Mouse (Mus musculus) stomach, postnatal 0 days (tissue): Measurements from ENCODE around the gene Sox6. TPM values are rescaled to one million over a fixed set of nuclear protein-coding genes. Genes with fewer than 3 reads are reported as not detected.

Source experiments
- ATAC-seq: fragments of 200-750 bp; cut with Nextera tagmentation; 2 replicates; pipeline ENCODE4 v1.8.0; 2017; ENCODE audit not compliant: low FRiP score, low TSS enrichment
- DNase-seq: peaks from one replicate; pipeline ENCODE4 v3.0.0-alpha.2; 2016; ENCODE audit warnings: low spot score
- H3K27ac ChIP-seq: fragments of 300-500 bp; sonication (generic); replicated peaks from 2 replicates; pipeline ENCODE4 v1.5.1; 2014; ENCODE audit warnings: mild to moderate bottlenecking, control low read depth
- H3K27me3 ChIP-seq: fragments of 300-500 bp; sonication (generic); 2 replicates; pipeline ENCODE4 v1.6.1; 2014; ENCODE audit warnings: low read length; ENCODE audit not compliant: control insufficient read depth, insufficient read depth
- H3K36me3 ChIP-seq: fragments of 300-500 bp; sonication (generic); 2 replicates; pipeline ENCODE4 v1.6.1; 2014; ENCODE audit warnings: low read length, mixed read lengths; ENCODE audit not compliant: control insufficient read depth, insufficient read depth
- H3K4me1 ChIP-seq: fragments of 300-500 bp; sonication (generic); replicated peaks from 2 replicates; pipeline ENCODE4 v1.6.1; 2014; ENCODE audit warnings: antibody characterized with exemption; ENCODE audit not compliant: control insufficient read depth, insufficient read depth
- H3K4me2 ChIP-seq: fragments of 300-500 bp; sonication (generic); replicated peaks from 2 replicates; pipeline ENCODE4 v1.6.1; 2014; ENCODE audit warnings: low read depth, mild to moderate bottlenecking, control low read depth, moderate library complexity
- H3K4me3 ChIP-seq: fragments of 300-500 bp; sonication (generic); 2 replicates; pipeline ENCODE4 v1.5.1; 2014; ENCODE audit warnings: low read depth, low read length, control low read depth
- H3K9ac ChIP-seq: fragments of 300-500 bp; sonication (generic); 2 replicates; pipeline ENCODE4 v1.6.1; 2014; ENCODE audit warnings: mild to moderate bottlenecking, low read length, control low read depth, mixed read lengths
- H3K9me3 ChIP-seq: fragments of 300-500 bp; sonication (generic); 2 replicates; pipeline ENCODE4 v1.6.1; 2016; ENCODE audit warnings: low read length; ENCODE audit not compliant: control insufficient read depth
- CTCF ChIP-seq: IDR thresholded peaks from 2 replicates; pipeline ENCODE4 v1.5.1; 2016; ENCODE audit warnings: antibody characterized with exemption, low read depth, mild to moderate bottlenecking, moderate library complexity
- EP300 ChIP-seq: optimal IDR thresholded peaks from 2 replicates; pipeline ENCODE3; 2016; ENCODE audit warnings: antibody characterized with exemption
- WGBS: fragments of 180-500 bp; shearing (Covaris S2); extraction: QIAGEN DNeasy Blood & Tissue Kit; methylation state at CpG from one replicate; pipeline ENCODE4 v1.1.7; 2014; 5-methylcytosine and 5-hydroxymethylcytosine counted together
- polyA plus RNA-seq: library from polyadenylated mRNA; unstranded; fragments of >200 nt; fragmentation: Nextera tagmentation; extraction: Ambion mirVana; gene quantifications from 2 replicates; pipeline ENCODE4 v1.2.1, GENCODE M21; 2015

Gene Sox6
- polyA plus RNA-seq, 1 experiment from 2014 or later = 28.7 TPM

GRCm38 (mm10) chr7:115476881-115477665, 561.5 kb downstream of the Sox6 start:
- TF ChIP-seq CTCF (no peak), EP300 (no peak)
- no peaks in the 10 kb centered on the region for H3K27me3 ChIP-seq
- H3K9me3 ChIP-seq = no peaks in the 10 kb centered on the region
- 47% methylated on average over 13 of the region's 13 CpGs for WGBS
- no peak overlapping the region for H3K4me3 ChIP-seq
- ATAC-seq (no peak), DNase-seq (no peak)
- no peaks in the 10 kb centered on the region for H3K36me3 ChIP-seq
- H3K9ac ChIP-seq = no peak overlapping the region
- peak overlapping the region; percentile 13; the same call in 1 of the 2 replicates for H3K27ac ChIP-seq
- peaks cover 4% of the 10 kb centered on the region; the same call in 1 of the 2 replicates for H3K4me1 ChIP-seq
- no peak overlapping the region for H3K4me2 ChIP-seq

- no peak for DNase-seq
- TF ChIP-seq EP300 (no peak), CTCF (no peak)
- no peak overlapping the region for H3K9ac ChIP-seq
- H3K27ac ChIP-seq = 0 out of 2 replicates have a peak overlapping the region, but pooled peaks have one; percentile 40
- 73% methylated on average over 6 of the region's 6 CpGs for WGBS
- peaks cover 4% of the 10 kb centered on the region; the same call in 1 of the 2 replicates for H3K4me1 ChIP-seq
- ATAC-seq = no peak
- no peak overlapping the region for H3K4me3 ChIP-seq
- no peak overlapping the region for H3K4me2 ChIP-seq
- H3K27me3 ChIP-seq = no peaks in the 10 kb centered on the region
- H3K9me3 ChIP-seq = no peaks in the 10 kb centered on the region
- H3K36me3 ChIP-seq = no peaks in the 10 kb centered on the region
Measured at GRCm38 (mm10) chr7:115475176-115475575, 563.4 kb downstream of the Sox6 start.

GRCm38 (mm10) chr7:115474115-115474514, 564.5 kb downstream of the Sox6 start:
- no peak overlapping the region; the same call in 1 of the 2 replicates for H3K27ac ChIP-seq
- H3K4me1 ChIP-seq = peaks cover 4% of the 10 kb centered on the region; the same call in 1 of the 2 replicates
- H3K4me3 ChIP-seq = no peak overlapping the region
- TF ChIP-seq CTCF = no peak
- TF ChIP-seq EP300 = peak; percentile 33
- WGBS = 57% methylated on average over 9 of the region's 9 CpGs
- H3K9ac ChIP-seq = no peak overlapping the region
- ATAC-seq = no peak
- DNase-seq = no peak
- no peak overlapping the region for H3K4me2 ChIP-seq
- no peaks in the 10 kb centered on the region for H3K27me3 ChIP-seq
- H3K36me3 ChIP-seq = no peaks in the 10 kb centered on the region
- H3K9me3 ChIP-seq = no peaks in the 10 kb centered on the region

GRCm38 (mm10) chr7:115472850-115473249, 565.7 kb downstream of the Sox6 start:
- DNase-seq (no peak), ATAC-seq (no peak)
- 79% methylated on average over 3 of the region's 3 CpGs for WGBS
- H3K4me1 ChIP-seq = peaks cover 4% of the 10 kb centered on the region; the same call in 1 of the 2 replicates
- no peak for TF ChIP-seq EP300
- TF ChIP-seq CTCF = no peak
- no peaks in the 10 kb centered on the region for H3K9me3 ChIP-seq
- no peaks in the 10 kb centered on the region for H3K27me3 ChIP-seq
- no peak overlapping the region for H3K4me2 ChIP-seq
- H3K4me3 ChIP-seq = no peak overlapping the region
- H3K27ac ChIP-seq = no peak overlapping the region
- H3K9ac ChIP-seq = no peak overlapping the region
- no peaks in the 10 kb centered on the region for H3K36me3 ChIP-seq

- Histone ChIP-seq H3K4me3 (no peak overlapping the region), H3K36me3 (no peaks in the 10 kb centered on the region), H3K9ac (no peak overlapping the region), H3K9me3 (no peaks in the 10 kb centered on the region), H3K27me3 (no peaks in the 10 kb centered on the region), H3K4me2 (no peak overlapping the region), H3K27ac (no peak overlapping the region), H3K4me1 (peaks cover 4% of the 10 kb centered on the region; the same call in 1 of the 2 replicates)
- WGBS = 58% methylated on average over 3 of the region's 3 CpGs
- TF ChIP-seq EP300 (no peak), CTCF (no peak)
- DNase-seq = no peak
- ATAC-seq = no peak
Measured at GRCm38 (mm10) chr7:115471521-115471920, 567.1 kb downstream of the Sox6 start.

GRCm38 (mm10) chr7:115466811-115467210, 571.8 kb downstream of the Sox6 start:
- WGBS = 52% methylated on average over 6 of the region's 6 CpGs
- TF ChIP-seq EP300 (no peak), CTCF (no peak)
- no peaks in the 10 kb centered on the region for H3K36me3 ChIP-seq

More at GRCm38 (mm10) chr7:115466811-115467210, 571.8 kb downstream of the Sox6 start:
- H3K9me3 ChIP-seq = no peaks in the 10 kb centered on the region
- no peak overlapping the region for H3K27ac ChIP-seq
- H3K27me3 ChIP-seq = no peaks in the 10 kb centered on the region
- H3K9ac ChIP-seq = no peak overlapping the region
- DNase-seq (no peak), ATAC-seq (no peak)
- H3K4me3 ChIP-seq = no peak overlapping the region
- no peaks in the 10 kb centered on the region for H3K4me1 ChIP-seq
- H3K4me2 ChIP-seq = no peak overlapping the region
